Mouse (Mus musculus): ENCODE results near the gene Rnf227. TPM values are rescaled to one million over a fixed set of nuclear protein-coding genes. Genes with fewer than 3 reads are reported as not detected.

Rnf227 gene
- polyA plus RNA-seq, 2 experiments: 0.66 to 0.74 TPM

- Histone ChIP-seq H3K4me2 (ENCODE audit: low read depth) (no peak overlapping the region), H3K9me3 (ENCODE audit: control insufficient read depth, low read length) (no peaks in the 10 kb centered on the region), H3K36me3 (replicated peaks; ENCODE audit: control insufficient read depth, insufficient read depth, low read depth) (no peaks in the 10 kb centered on the region), H3K9ac (replicated peaks) (no peak overlapping the region), H3K27ac (no peak overlapping the region), H3K27me3 (ENCODE audit: control insufficient read depth, insufficient read depth, low read length) (peaks cover 2% of the 10 kb centered on the region), H3K4me3 (ENCODE audit: insufficient read depth in 1 of 2, low read depth in 2 of 2, low read length in 2 of 2) (no peak overlapping the region), H3K4me1 (replicated peaks; ENCODE audit: control insufficient read depth in 2 of 2, insufficient read depth in 2 of 2, low read length in 1 of 2) (no peaks in the 10 kb centered on the region)
- DNase-seq (ENCODE audit: low read depth in 3 of 3, low spot score in 3 of 3) (no peak), ATAC-seq (ENCODE audit: insufficient read depth) (no peak)
- 85% methylated on average over 26 of the region's 26 CpGs for WGBS (ENCODE audit: insufficient replicate concordance)
- no peak for TF ChIP-seq CTCF (IDR thresholded peaks at IDR 0.05; ENCODE audit: low read depth)
- TF ChIP-seq EP300 (IDR thresholded peaks at IDR 0.05; ENCODE audit: low read depth): no peak
Observed at GRCm38 (mm10) chr11:69346441-69346840, 6.2 kb downstream of the Rnf227 start.

DNA sequence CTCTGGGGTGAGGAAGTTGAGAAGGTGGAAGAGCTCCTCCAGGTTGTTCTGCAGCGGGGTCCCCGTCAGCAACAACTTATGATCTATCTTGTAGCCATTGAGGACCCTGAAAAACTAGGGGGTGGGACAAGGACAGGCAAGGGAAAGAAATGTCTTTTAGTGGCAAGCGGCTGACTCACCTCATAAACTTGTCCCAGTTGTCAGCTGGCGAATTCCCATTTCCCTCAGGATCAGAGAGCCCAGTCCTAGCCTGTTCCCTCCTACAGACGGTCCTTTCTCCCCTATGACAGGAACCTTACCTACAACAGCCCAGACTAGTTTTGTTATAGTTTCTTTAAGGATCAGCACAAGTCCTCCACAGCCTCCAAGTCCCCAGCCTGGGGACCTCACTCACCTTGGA, 16.3 kb downstream of the Rnf227 start:
- Histone ChIP-seq H3K27ac (no peak overlapping the region), H3K27me3 (ENCODE audit: control insufficient read depth, insufficient read depth, low read length) (no peaks in the 10 kb centered on the region), H3K9me3 (ENCODE audit: control insufficient read depth, low read length) (no peaks in the 10 kb centered on the region), H3K9ac (replicated peaks) (no peak overlapping the region), H3K4me1 (replicated peaks; ENCODE audit: control insufficient read depth in 2 of 2, insufficient read depth in 2 of 2, low read length in 1 of 2) (no peaks in the 10 kb centered on the region), H3K4me2 (ENCODE audit: low read depth) (no peak overlapping the region), H3K4me3 (ENCODE audit: insufficient read depth in 1 of 2, low read depth in 2 of 2, low read length in 2 of 2) (no peak overlapping the region), H3K36me3 (replicated peaks; ENCODE audit: control insufficient read depth, insufficient read depth, low read depth) (no peaks in the 10 kb centered on the region)
- TF ChIP-seq EP300 (IDR thresholded peaks at IDR 0.05; ENCODE audit: low read depth): no peak
- TF ChIP-seq CTCF (IDR thresholded peaks at IDR 0.05; ENCODE audit: low read depth): no peak
- ATAC-seq (ENCODE audit: insufficient read depth) (no peak), DNase-seq (ENCODE audit: low read depth in 3 of 3, low spot score in 3 of 3) (no peak)
- WGBS (ENCODE audit: insufficient replicate concordance): 83% methylated on average over 5 of the region's 5 CpGs

- Histone ChIP-seq H3K36me3 (replicated peaks; ENCODE audit: control insufficient read depth, insufficient read depth, low read depth) (no peaks in the 10 kb centered on the region), H3K9ac (replicated peaks) (no peak overlapping the region), H3K4me2 (ENCODE audit: low read depth) (no peak overlapping the region), H3K27me3 (ENCODE audit: control insufficient read depth, insufficient read depth, low read length) (no peaks in the 10 kb centered on the region), H3K4me3 (ENCODE audit: insufficient read depth in 1 of 2, low read depth in 2 of 2, low read length in 2 of 2) (no peak overlapping the region), H3K27ac (no peak overlapping the region), H3K4me1 (replicated peaks; ENCODE audit: control insufficient read depth in 2 of 2, insufficient read depth in 2 of 2, low read length in 1 of 2) (no peaks in the 10 kb centered on the region), H3K9me3 (ENCODE audit: control insufficient read depth, low read length) (no peaks in the 10 kb centered on the region)
- TF ChIP-seq CTCF (IDR thresholded peaks at IDR 0.05; ENCODE audit: low read depth) (no peak), EP300 (IDR thresholded peaks at IDR 0.05; ENCODE audit: low read depth) (no peak)
- no peak for ATAC-seq (ENCODE audit: insufficient read depth)
- 79% methylated on average over 12 of the region's 12 CpGs for WGBS (ENCODE audit: insufficient replicate concordance)
- DNase-seq (ENCODE audit: low read depth in 3 of 3, low spot score in 3 of 3): no peak
Observed at GRCm38 (mm10) chr11:69357690-69358089, 17.4 kb downstream of the Rnf227 start.

DNA sequence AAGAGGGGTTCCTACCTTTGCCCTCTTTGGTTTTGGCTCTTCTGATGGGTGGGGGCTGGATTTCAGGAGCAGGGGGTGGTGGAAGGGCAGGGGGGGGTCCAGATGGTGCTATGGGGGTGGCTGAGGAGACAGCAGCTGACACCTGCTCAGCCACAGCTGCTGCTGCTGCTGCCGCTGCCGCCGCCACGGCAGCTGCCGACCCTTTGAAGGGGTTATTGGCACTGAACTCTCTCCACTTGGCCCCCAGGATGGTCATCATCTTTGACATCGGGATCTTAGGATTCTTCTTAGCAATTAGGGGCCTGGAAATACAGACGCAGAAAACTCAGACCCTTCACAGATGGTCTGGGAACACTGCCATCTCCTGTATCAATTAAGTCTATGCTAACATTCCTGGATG, 21.8 kb downstream of the Rnf227 start:
- ATAC-seq (ENCODE audit: insufficient read depth): no peak
- Histone ChIP-seq H3K27me3 (ENCODE audit: control insufficient read depth, insufficient read depth, low read length) (peaks cover 10% of the 10 kb centered on the region), H3K4me3 (ENCODE audit: insufficient read depth in 1 of 2, low read depth in 2 of 2, low read length in 2 of 2) (no peak overlapping the region), H3K9ac (replicated peaks) (no peak overlapping the region), H3K4me2 (ENCODE audit: low read depth) (no peak overlapping the region), H3K4me1 (replicated peaks; ENCODE audit: control insufficient read depth in 2 of 2, insufficient read depth in 2 of 2, low read length in 1 of 2) (peaks cover 8 to 9% of the 10 kb centered on the region in 2 experiments; a peak in 3 of 4 replicates), H3K36me3 (replicated peaks; ENCODE audit: control insufficient read depth, insufficient read depth, low read depth) (no peaks in the 10 kb centered on the region), H3K27ac (no peak overlapping the region), H3K9me3 (ENCODE audit: control insufficient read depth, low read length) (no peaks in the 10 kb centered on the region)
- no peak for DNase-seq (ENCODE audit: low read depth in 3 of 3, low spot score in 3 of 3)
- WGBS (ENCODE audit: insufficient replicate concordance): 73% methylated on average over 7 of the region's 7 CpGs
- TF ChIP-seq EP300 (IDR thresholded peaks at IDR 0.05; ENCODE audit: low read depth) (no peak), CTCF (IDR thresholded peaks at IDR 0.05; ENCODE audit: low read depth) (no peak)

- 87% methylated on average over 2 of the region's 2 CpGs for WGBS (ENCODE audit: insufficient replicate concordance)
- Histone ChIP-seq H3K4me2 (ENCODE audit: low read depth) (no peak overlapping the region), H3K27me3 (ENCODE audit: control insufficient read depth, insufficient read depth, low read length) (peaks cover 15% of the 10 kb centered on the region), H3K4me1 (replicated peaks; ENCODE audit: control insufficient read depth in 2 of 2, insufficient read depth in 2 of 2, low read length in 1 of 2) (peaks cover 11 to 12% of the 10 kb centered on the region in 2 experiments; a peak in 3 of 4 replicates), H3K9ac (replicated peaks) (no peak overlapping the region), H3K9me3 (ENCODE audit: control insufficient read depth, low read length) (no peaks in the 10 kb centered on the region), H3K36me3 (replicated peaks; ENCODE audit: control insufficient read depth, insufficient read depth, low read depth) (no peaks in the 10 kb centered on the region), H3K4me3 (ENCODE audit: insufficient read depth in 1 of 2, low read depth in 2 of 2, low read length in 2 of 2) (no peak overlapping the region), H3K27ac (no peak overlapping the region)
- TF ChIP-seq CTCF (IDR thresholded peaks at IDR 0.05; ENCODE audit: low read depth) (no peak), EP300 (IDR thresholded peaks at IDR 0.05; ENCODE audit: low read depth) (no peak)
- ATAC-seq (ENCODE audit: insufficient read depth): no peak
- no peak for DNase-seq (ENCODE audit: low read depth in 3 of 3, low spot score in 3 of 3)
Observed at GRCm38 (mm10) chr11:69362479-69362878, 22.2 kb downstream of the Rnf227 start.

Data from liver, embryonic 14.5 days (tissue).